Mouse (Mus musculus) right cerebral cortex, postnatal 14 days (tissue): ENCODE data around the gene Cd84.
"Not testable (repeated sequence)": the region's sequence is repeated elsewhere in the genome, so short reads cannot be mapped to it uniquely, and the experiment has no call there.

Experiments used
- DNase-seq: peaks from one replicate; pipeline ENCODE4 v3.0.0; 2022

Cd84 gene

GRCm38 (mm10) chr1:171839488-171839887 is at the start of gene Cd84:
TSS of gene Cd84 (plus strand) at chr1:171839697.
- no peak for DNase-seq

- DNase-seq, result no peak
Measured at GRCm38 (mm10) chr1:171791491-171791890, 48.0 kb upstream of the Cd84 start.

GRCm38 (mm10) chr1:171796185-171796584 is 43.3 kb upstream of the Cd84 start:
- no peak for DNase-seq

GRCm38 (mm10) chr1:171797840-171798239 is 41.7 kb upstream of the Cd84 start:
- no peak for DNase-seq

GRCm38 (mm10) chr1:171799648-171800047 is 39.8 kb upstream of the Cd84 start:
- no peak for DNase-seq

GRCm38 (mm10) chr1:171811048-171811447 is 28.4 kb upstream of the Cd84 start:
- DNase-seq, result not testable (repeated sequence)

GRCm38 (mm10) chr1:171815545-171816439 is 23.7 kb upstream of the Cd84 start:
- DNase-seq, result no peak

- DNase-seq, result no peak
Measured at GRCm38 (mm10) chr1:171816991-171817390, 22.5 kb upstream of the Cd84 start.

GRCm38 (mm10) chr1:171821331-171821730 is 18.2 kb upstream of the Cd84 start:
- no peak for DNase-seq

- DNase-seq, result no peak
Measured at GRCm38 (mm10) chr1:171825462-171825861, 14.0 kb upstream of the Cd84 start.

GRCm38 (mm10) chr1:171826164-171826563 is 13.3 kb upstream of the Cd84 start:
- no peak for DNase-seq

GRCm38 (mm10) chr1:171827674-171828073 is 11.8 kb upstream of the Cd84 start:
- no peak for DNase-seq

GRCm38 (mm10) chr1:171840450-171841023 is 1.0 kb downstream of the Cd84 start:
- DNase-seq, result no peak

GRCm38 (mm10) chr1:171845035-171845754 is 5.7 kb downstream of the Cd84 start:
- no peak for DNase-seq

GRCm38 (mm10) chr1:171848201-171848600 is 8.7 kb downstream of the Cd84 start:
- DNase-seq, result no peak

GRCm38 (mm10) chr1:171848757-171849156 is 9.3 kb downstream of the Cd84 start:
- no peak for DNase-seq

GRCm38 (mm10) chr1:171849454-171849853 is 10.0 kb downstream of the Cd84 start:
- no peak for DNase-seq

GRCm38 (mm10) chr1:171865467-171865866 is 26.0 kb downstream of the Cd84 start:
- DNase-seq, result no peak

GRCm38 (mm10) chr1:171886989-171887388 is 47.5 kb downstream of the Cd84 start:
- no peak for DNase-seq

- not testable (repeated sequence) for DNase-seq
Measured at GRCm38 (mm10) chr1:171895364-171895763, 55.9 kb downstream of the Cd84 start, which contains the start of gene Gm10521. TSS of gene Gm10521 (plus strand) at chr1:171895664.

- DNase-seq, result no peak
Measured at GRCm38 (mm10) chr1:171904011-171904410, 64.5 kb downstream of the Cd84 start.

- no peak for DNase-seq
Measured at GRCm38 (mm10) chr1:171915638-171916458, 76.4 kb downstream of the Cd84 start.
